Mouse (Mus musculus) kidney, postnatal 36 days (tissue): ENCODE measurements around the gene Primpol.
A peak's percentile ranks its signal among the peaks of the same experiment; 100 is the strongest.
"Not testable (repeated sequence)": the region's sequence is repeated elsewhere in the genome, so short reads cannot be mapped to it uniquely, and the experiment has no call there.

Source experiments
- DNase-seq, 2 experiments: peaks; one replicate each; pipeline ENCODE4 v3.0.0; 2021 to 2022; ENCODE audit warnings: mixed read lengths in 2 of 2

The Primpol gene

GRCm38 (mm10) chr8:46603587-46603986, 13.4 kb downstream of the Primpol start:
- DNase-seq: no peak

DNA sequence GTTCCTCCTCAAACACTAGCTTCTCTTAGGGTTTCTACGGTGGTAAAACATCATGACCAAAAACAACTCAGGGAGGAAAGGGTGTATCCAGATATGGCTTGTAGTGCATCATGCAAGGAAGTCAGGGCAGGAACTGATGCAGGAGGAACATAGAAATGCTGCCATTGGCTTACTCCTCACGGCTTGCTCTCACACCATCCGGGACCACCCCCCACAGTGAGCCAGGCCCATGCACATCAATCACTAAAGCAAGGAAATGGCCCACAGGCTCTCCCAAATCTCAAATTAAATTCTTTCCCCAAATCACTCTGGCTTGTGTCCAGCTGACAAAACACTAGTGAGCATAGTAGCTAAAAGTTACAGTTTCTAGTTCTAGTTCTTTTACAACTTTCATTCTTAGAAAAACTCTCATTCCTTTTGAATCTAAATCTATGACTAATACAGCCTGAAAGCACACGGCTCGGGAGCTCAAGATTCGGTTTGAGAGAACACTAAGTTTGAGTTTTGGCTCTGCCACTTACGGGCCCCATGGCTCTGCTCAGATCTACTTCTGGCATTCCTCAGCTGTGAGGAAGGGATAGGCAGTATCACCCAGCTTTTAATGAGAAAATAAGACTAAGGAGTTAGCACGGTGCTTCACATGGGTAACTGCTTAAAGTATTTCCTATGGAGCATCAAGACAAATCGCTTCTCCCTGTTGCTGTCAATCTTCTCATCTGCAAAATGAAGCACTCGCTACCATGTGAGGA, 15.9 kb downstream of the Primpol start:
- DNase-seq: no peak

- no peak for DNase-seq
These were observed 17.6 kb downstream of the Primpol start for GRCm38 (mm10) chr8:46599314-46599904.

DNA sequence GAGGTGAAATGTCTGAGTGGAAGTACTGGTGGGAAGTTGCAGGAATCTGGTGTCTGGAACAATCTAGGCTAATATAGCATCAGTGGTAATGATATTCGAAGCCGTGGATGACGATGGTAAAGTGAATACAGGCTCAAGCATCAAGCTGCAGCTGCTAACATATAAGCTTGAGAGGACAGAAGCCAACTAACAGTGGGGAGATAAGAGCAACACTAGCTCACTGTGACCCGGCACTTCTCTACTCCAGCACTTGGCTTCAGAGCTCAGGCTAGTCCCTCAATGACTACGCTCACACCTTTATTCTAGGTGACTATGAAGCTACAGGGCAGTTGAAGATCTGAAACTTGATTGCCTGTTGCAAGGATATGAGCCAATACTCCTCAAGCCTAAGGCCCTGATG, 18.3 kb downstream of the Primpol start:
- no peak for DNase-seq

GRCm38 (mm10) chr8:46598114-46598513, 18.9 kb downstream of the Primpol start:
- no peak for DNase-seq

- DNase-seq: no peak
These were observed 19.6 kb downstream of the Primpol start for GRCm38 (mm10) chr8:46597411-46597810.

- DNase-seq: no peak
These were observed 20.5 kb downstream of the Primpol start for GRCm38 (mm10) chr8:46596530-46596929.

- DNase-seq: peak; percentile 71 to 86
These were observed 21.4 kb downstream of the Primpol start for GRCm38 (mm10) chr8:46595593-46595992.

GRCm38 (mm10) chr8:46593772-46594171, 23.2 kb downstream of the Primpol start:
- DNase-seq: no peak

DNA sequence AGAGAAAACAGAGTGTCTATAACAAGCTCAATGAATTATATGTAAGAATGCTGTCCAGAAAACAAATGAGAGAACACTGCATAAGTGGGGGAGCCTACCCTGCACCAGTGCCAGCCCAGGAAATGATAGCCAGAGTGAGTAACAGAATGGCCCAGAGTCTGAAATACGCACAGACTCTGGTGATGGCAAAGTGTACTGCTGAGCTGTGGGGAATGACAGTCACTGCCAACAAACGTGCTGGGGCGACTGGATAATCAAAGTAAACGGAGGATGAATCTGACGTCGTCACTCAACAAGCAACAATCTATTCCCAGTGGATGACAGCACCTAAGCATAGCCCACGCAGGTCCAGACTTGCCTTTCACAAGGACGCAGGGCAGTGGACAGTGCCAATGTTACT, 23.9 kb downstream of the Primpol start:
- DNase-seq: no peak

GRCm38 (mm10) chr8:46588663-46589062, 28.3 kb downstream of the Primpol start:
- DNase-seq: no peak

GRCm38 (mm10) chr8:46587911-46588310, 29.1 kb downstream of the Primpol start:
- no peak for DNase-seq

DNA sequence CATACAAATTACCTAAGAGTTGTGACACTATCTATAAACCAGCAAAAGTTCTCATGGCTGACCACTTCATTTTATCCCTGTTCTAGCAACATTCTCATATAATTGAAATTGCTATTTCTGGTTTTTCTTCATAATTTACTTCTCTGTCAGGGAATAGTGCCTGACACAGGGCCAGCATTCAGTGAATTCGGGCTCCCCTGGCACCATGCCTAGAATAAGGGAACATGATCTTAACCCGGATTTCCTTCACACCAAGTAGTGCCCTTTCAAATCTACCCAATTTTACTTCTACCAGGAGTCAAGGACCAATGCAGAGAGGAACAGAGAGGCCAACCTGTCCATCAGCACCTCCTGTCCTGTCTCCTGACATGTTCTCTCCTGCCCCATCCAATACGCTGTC, 31.4 kb downstream of the Primpol start:
- no peak for DNase-seq

GRCm38 (mm10) chr8:46584328-46584727, 32.7 kb downstream of the Primpol start:
- DNase-seq: not testable (repeated sequence)

DNA sequence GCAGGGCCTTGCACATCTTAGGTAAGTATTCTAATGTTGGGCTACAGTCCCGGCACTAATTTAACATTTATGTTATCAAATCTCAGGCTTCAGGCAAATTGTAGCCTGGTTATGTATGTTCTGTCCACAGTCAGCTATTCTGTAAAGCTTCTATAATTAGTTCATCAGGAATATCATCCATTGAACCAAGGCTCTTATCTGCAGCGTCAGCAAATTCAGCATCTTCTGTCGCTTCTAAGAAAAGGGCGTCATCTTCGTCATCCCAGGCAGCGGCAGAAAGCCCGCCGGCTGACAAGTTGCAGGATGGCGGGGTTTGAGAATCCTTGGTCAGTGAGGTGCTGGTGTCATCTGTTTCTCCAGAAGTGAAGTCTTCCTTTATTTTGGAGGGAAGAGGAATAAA, 38.2 kb downstream of the Primpol start:
- DNase-seq: no peak

DNA sequence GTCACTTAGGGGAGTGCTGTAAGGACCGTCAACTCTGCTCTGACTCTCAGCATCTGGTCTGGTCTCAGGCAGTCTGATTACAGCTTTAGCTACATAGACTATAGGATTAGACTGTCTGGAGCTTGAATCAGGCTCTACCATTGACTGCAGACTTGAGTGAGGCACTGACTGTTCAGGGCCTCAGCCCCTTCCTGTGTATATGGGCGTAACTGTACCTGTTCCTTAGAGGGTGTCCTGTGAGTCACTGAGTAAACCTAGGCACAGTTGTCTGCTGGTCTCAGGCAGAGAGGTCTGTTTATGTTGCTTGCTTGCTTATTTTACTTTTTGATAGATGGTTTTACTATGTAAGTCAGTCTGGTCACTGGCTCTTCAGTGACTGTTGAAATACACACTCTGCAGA, 43.0 kb downstream of the Primpol start:
- no peak for DNase-seq

DNA sequence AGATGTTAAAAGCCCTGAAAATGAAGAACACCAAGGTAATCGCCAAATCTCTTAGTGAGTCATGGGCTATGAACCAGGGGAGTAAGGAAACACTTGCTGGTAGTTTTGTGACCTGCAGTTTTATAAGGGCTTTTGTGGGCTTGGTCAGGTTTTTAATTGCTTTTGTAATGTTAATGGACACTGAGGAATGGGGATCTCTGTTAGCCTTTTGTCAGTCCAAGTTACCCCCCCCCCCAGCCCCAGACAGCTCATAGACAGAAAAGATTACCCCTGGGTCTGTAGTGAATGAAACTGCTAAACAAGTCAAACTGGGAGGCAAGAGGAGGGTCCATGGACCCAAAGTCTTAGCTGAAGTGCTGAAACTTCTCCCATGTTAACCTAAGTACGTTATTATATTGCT, 43.6 kb downstream of the Primpol start:
- no peak for DNase-seq

- no peak for DNase-seq
These were observed 46.3 kb downstream of the Primpol start for GRCm38 (mm10) chr8:46570673-46571072.

- no peak for DNase-seq
These were observed 47.2 kb downstream of the Primpol start for GRCm38 (mm10) chr8:46569659-46570441.

DNA sequence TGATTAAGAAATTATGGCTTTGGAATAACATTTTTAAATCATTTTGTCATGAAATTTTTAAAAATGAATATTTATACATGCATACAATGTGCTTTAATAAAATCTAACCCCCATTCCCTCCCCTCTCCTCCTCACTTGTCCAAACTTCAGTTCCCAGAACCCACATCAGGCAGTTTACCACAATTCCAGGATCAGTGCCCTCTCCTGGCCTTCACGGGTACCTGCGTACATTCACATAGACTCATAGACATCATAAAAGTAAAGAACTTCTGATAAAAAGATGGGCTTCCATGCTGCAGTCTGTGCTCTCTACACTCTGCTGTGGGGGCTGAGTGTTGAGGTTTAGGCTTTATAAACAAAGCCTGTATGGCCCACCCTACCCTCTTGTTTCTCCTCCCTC, 48.1 kb downstream of the Primpol start:
- DNase-seq: peak in 1 of 2 experiments; percentile 16

DNA sequence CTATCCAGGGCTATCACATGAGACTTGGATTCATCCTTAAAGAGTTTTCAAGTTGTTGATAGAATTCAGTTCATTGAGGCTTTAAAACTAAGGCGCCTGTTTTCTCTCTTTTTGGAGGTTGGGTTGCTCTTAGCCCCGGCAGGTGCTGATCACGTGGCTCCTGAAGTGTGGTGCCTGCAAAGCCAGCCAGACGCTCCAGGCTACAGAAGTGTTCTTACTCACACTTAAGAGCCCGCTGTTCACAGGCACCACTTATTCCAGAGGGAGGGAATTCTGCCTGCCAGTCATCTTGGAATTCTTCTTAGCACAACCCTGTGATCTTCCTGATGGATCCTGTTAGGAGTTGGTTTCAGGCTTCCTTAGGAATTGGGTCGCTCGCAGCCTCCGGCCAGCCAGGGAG, 49.1 kb downstream of the Primpol start:
- DNase-seq: no peak

GRCm38 (mm10) chr8:46566914-46567529, 50.0 kb downstream of the Primpol start:
- DNase-seq: no peak

DNA sequence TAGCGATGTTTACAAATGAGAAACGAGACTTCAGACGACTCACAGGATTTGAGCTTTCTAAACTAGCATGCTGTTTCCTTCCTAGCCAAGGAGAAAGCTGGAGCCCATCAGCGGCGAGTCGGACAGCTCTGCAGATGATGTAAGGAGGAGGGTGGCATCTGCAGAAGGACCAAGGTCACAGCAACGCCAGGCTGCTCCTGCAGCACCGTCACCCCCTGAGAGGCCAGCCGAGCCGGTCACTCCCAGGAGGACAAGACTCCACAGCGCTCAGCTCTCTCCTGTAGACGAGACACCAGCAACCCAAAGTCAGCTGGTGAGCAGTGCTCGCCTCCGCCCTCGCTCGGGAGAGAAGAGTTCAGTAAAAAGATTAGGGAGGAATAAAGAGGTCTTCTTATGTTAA, 54.7 kb downstream of the Primpol start:
- no peak for DNase-seq
